Mouse (Mus musculus) monocyte, adult 5-6 weeks (primary cell): Measurements from ENCODE around the gene Ubd. TPM values are rescaled to one million over a fixed set of nuclear protein-coding genes. Genes with fewer than 3 reads are reported as not detected.

Experiments used
- total RNA-seq: library from RNA; stranded (forward); fragments of 200-1000, 200-491, 200-594 nt; gene quantifications from 3 replicates; pipeline ENCODE4 v1.2.3, GENCODE M21; 2017

The Ubd gene
- total RNA-seq, 1 experiment from 2014 or later, result not detected

Other genes starting within 250 kb of the Ubd start
- gene Ppp1r11, start 242.2 kb upstream of the Ubd start, total RNA-seq, result 41.5 to 96.1 TPM (median 79.2 TPM) in 3 replicates
- gene Znrd1, start 235.3 kb upstream of the Ubd start, total RNA-seq, result 28.2 to 45.0 TPM (median 30.5 TPM) in 3 replicates
- 1.1 to 4.4 TPM (median 3.4 TPM) in 3 replicates for gene Znrd1as, start 235.3 kb upstream of the Ubd start, total RNA-seq
- not detected in 3 replicates for gene 2410137M14Rik, start 212.7 kb upstream of the Ubd start, total RNA-seq
- not detected in 3 replicates for gene H2-M5, start 204.4 kb upstream of the Ubd start, total RNA-seq
- gene Zfp57, start 192.7 kb upstream of the Ubd start, total RNA-seq, result 0.64 to 3.4 TPM in 2 of 3 replicates, not detected in the other
- not detected in 3 replicates for gene Mog, start 170.5 kb upstream of the Ubd start, total RNA-seq
- gene Gabbr1, start 147.9 kb upstream of the Ubd start, total RNA-seq, result 20.1 to 24.2 TPM (median 24.1 TPM) in 3 replicates
- not detected in 3 replicates for gene Olfr90, start 105.4 kb upstream of the Ubd start, total RNA-seq
- gene Olfr91, start 95.6 kb upstream of the Ubd start, total RNA-seq, result not detected in 3 replicates
- gene Olfr92, start 73.8 kb upstream of the Ubd start, total RNA-seq, result 0.48 TPM in 1 of 3 replicates, not detected in the others
- not detected in 3 replicates for gene Olfr93, start 32.4 kb upstream of the Ubd start, total RNA-seq
- not detected in 3 replicates for gene Olfr94, start 7.1 kb downstream of the Ubd start, total RNA-seq
- gene Olfr95, start 19.2 kb downstream of the Ubd start, total RNA-seq, result not detected in 3 replicates
- gene Olfr96, start 26.3 kb downstream of the Ubd start, total RNA-seq, result not detected in 3 replicates
- gene Olfr97, start 43.4 kb downstream of the Ubd start, total RNA-seq, result not detected in 3 replicates
- gene Olfr98, start 69.9 kb downstream of the Ubd start, total RNA-seq, result not detected in 3 replicates
- 78.7 to 86.4 TPM (median 79.2 TPM) in 3 replicates for gene H2-M3, start 76.3 kb downstream of the Ubd start, total RNA-seq
- not detected in 3 replicates for gene Olfr99, start 89.6 kb downstream of the Ubd start, total RNA-seq
- not detected in 3 replicates for gene Olfr101, start 110.4 kb downstream of the Ubd start, total RNA-seq
- gene Olfr102, start 123.2 kb downstream of the Ubd start, total RNA-seq, result not detected in 3 replicates
- not detected in 3 replicates for gene Olfr103, start 145.8 kb downstream of the Ubd start, total RNA-seq
- gene Olfr104-ps, start 165.7 kb downstream of the Ubd start, total RNA-seq, result not detected in 3 replicates
- gene Olfr105-ps, start 185.1 kb downstream of the Ubd start, total RNA-seq, result not detected in 3 replicates
- gene Olfr106-ps, start 196.5 kb downstream of the Ubd start, total RNA-seq, result not detected in 3 replicates
- gene Olfr107, start 205.3 kb downstream of the Ubd start, total RNA-seq, result not detected in 3 replicates